Mouse (Mus musculus): ENCODE measurements around the gene Qars. TPM values are rescaled to one million over a fixed set of nuclear protein-coding genes. Genes with fewer than 3 reads are reported as not detected.
A peak's percentile ranks its signal among the peaks of the same experiment; 100 is the strongest.

Gene Qars
- polyA plus RNA-seq, 1 experiment from 2014 or later: 87.9 TPM

GRCm38 (mm10) chr9:108545986-108546385 lies 38.5 kb downstream of the Qars start:
- no peaks in the 10 kb centered on the region for H3K9me3 ChIP-seq (replicated peaks; ENCODE audit: low read length)
- H3K4me2 ChIP-seq (ENCODE audit: low read length): no peak overlapping the region
- ATAC-seq (replicated peaks; ENCODE audit: low FRiP score, low read depth): no peak
- TF ChIP-seq CTCF (IDR thresholded peaks at IDR 0.05; ENCODE audit: low read depth): no peak
- H3K27ac ChIP-seq: no peak overlapping the region
- WGBS: 93% methylated on average over 3 of the region's 3 CpGs
- no peaks in the 10 kb centered on the region for H3K4me1 ChIP-seq (replicated peaks; ENCODE audit: insufficient read depth, low read length)
- no peak for DNase-seq (ENCODE audit: low spot score)
- no peak overlapping the region for H3K4me3 ChIP-seq (replicated peaks; ENCODE audit: low read depth, low read length)
- H3K36me3 ChIP-seq (ENCODE audit: insufficient read depth, low read length): peaks cover 77% of the 10 kb centered on the region
- no peaks in the 10 kb centered on the region for H3K27me3 ChIP-seq (ENCODE audit: insufficient read depth, low read length)
- no peak overlapping the region for H3K9ac ChIP-seq (ENCODE audit: low read depth, low read length)

- ATAC-seq (replicated peaks; ENCODE audit: low FRiP score, low read depth) (no peak), DNase-seq (ENCODE audit: low spot score) (no peak)
- Histone ChIP-seq H3K27ac (no peak overlapping the region), H3K9me3 (replicated peaks; ENCODE audit: low read length) (no peaks in the 10 kb centered on the region), H3K4me1 (replicated peaks; ENCODE audit: insufficient read depth, low read length) (no peaks in the 10 kb centered on the region), H3K36me3 (ENCODE audit: insufficient read depth, low read length) (peaks cover 71% of the 10 kb centered on the region), H3K4me3 (replicated peaks; ENCODE audit: low read depth, low read length) (no peak overlapping the region), H3K27me3 (ENCODE audit: insufficient read depth, low read length) (no peaks in the 10 kb centered on the region), H3K4me2 (ENCODE audit: low read length) (no peak overlapping the region), H3K9ac (ENCODE audit: low read depth, low read length) (no peak overlapping the region)
- 83% methylated on average over 1 of the region's 1 CpGs for WGBS
- no peak for TF ChIP-seq CTCF (IDR thresholded peaks at IDR 0.05; ENCODE audit: low read depth)
These were observed 39.4 kb downstream of the Qars start for GRCm38 (mm10) chr9:108546875-108547274.

- Histone ChIP-seq H3K4me1 (replicated peaks; ENCODE audit: insufficient read depth, low read length) (0 out of 2 replicates have a peak, but pooled peaks cover 9% of the 10 kb centered on the region), H3K9me3 (replicated peaks; ENCODE audit: low read length) (no peaks in the 10 kb centered on the region), H3K4me3 (replicated peaks; ENCODE audit: low read depth, low read length) (no peak overlapping the region), H3K4me2 (ENCODE audit: low read length) (no peak overlapping the region), H3K36me3 (ENCODE audit: insufficient read depth, low read length) (peaks cover 49% of the 10 kb centered on the region), H3K27ac (no peak overlapping the region), H3K9ac (ENCODE audit: low read depth, low read length) (no peak overlapping the region), H3K27me3 (ENCODE audit: insufficient read depth, low read length) (no peaks in the 10 kb centered on the region)
- ATAC-seq (replicated peaks; ENCODE audit: low FRiP score, low read depth) (no peak), DNase-seq (ENCODE audit: low spot score) (no peak)
- 78% methylated on average over 4 of the region's 4 CpGs for WGBS
- TF ChIP-seq CTCF (IDR thresholded peaks at IDR 0.05; ENCODE audit: low read depth): no peak
These were observed 51.7 kb downstream of the Qars start for GRCm38 (mm10) chr9:108559169-108559568.

GRCm38 (mm10) chr9:108560227-108560841 lies 52.8 kb downstream of the Qars start, which contains the start of gene Impdh2:
TSS of gene Impdh2 (plus strand) at chr9:108560286.
- H3K4me2 ChIP-seq (ENCODE audit: low read length): peak within 1 kb of the TSS; percentile 69
- peak within 1 kb of the TSS; percentile 75 for H3K9ac ChIP-seq (ENCODE audit: low read depth, low read length)
- H3K4me1 ChIP-seq (replicated peaks; ENCODE audit: insufficient read depth, low read length): 0 out of 2 replicates have a peak, but pooled peaks cover 9% of the 10 kb centered on the region
- no peaks in the 10 kb centered on the region for H3K9me3 ChIP-seq (replicated peaks; ENCODE audit: low read length)
- no peak for TF ChIP-seq CTCF (IDR thresholded peaks at IDR 0.05; ENCODE audit: low read depth)
- ATAC-seq (replicated peaks; ENCODE audit: low FRiP score, low read depth) (peak; percentile 98), DNase-seq (ENCODE audit: low spot score) (peak; percentile 99)
- peak within 1 kb of the TSS; percentile 68 for H3K27ac ChIP-seq
- H3K4me3 ChIP-seq (replicated peaks; ENCODE audit: low read depth, low read length): peak within 1 kb of the TSS; percentile 49
- peaks cover 44% of the 10 kb centered on the region for H3K36me3 ChIP-seq (ENCODE audit: insufficient read depth, low read length)
- H3K27me3 ChIP-seq (ENCODE audit: insufficient read depth, low read length): no peaks in the 10 kb centered on the region
- WGBS: under 1% methylated on average over 49 of the region's 53 CpGs

- H3K36me3 ChIP-seq (ENCODE audit: insufficient read depth, low read length): peaks cover 21% of the 10 kb centered on the region
- ATAC-seq (replicated peaks; ENCODE audit: low FRiP score, low read depth): no peak
- no peak for TF ChIP-seq CTCF (IDR thresholded peaks at IDR 0.05; ENCODE audit: low read depth)
These were observed 56.2 kb downstream of the Qars start for GRCm38 (mm10) chr9:108563671-108564070.

GRCm38 (mm10) chr9:108564131-108564530 lies 56.6 kb downstream of the Qars start:
- DNase-seq (ENCODE audit: low spot score): no peak
- no peak overlapping the region for H3K9ac ChIP-seq (ENCODE audit: low read depth, low read length)
- peaks cover 17% of the 10 kb centered on the region for H3K36me3 ChIP-seq (ENCODE audit: insufficient read depth, low read length)
- H3K4me1 ChIP-seq (replicated peaks; ENCODE audit: insufficient read depth, low read length): peaks cover 23% of the 10 kb centered on the region
- no peak overlapping the region for H3K27ac ChIP-seq
- H3K9me3 ChIP-seq (replicated peaks; ENCODE audit: low read length): no peaks in the 10 kb centered on the region
- no peak for TF ChIP-seq CTCF (IDR thresholded peaks at IDR 0.05; ENCODE audit: low read depth)
- H3K27me3 ChIP-seq (ENCODE audit: insufficient read depth, low read length): no peaks in the 10 kb centered on the region
- H3K4me3 ChIP-seq (replicated peaks; ENCODE audit: low read depth, low read length): no peak overlapping the region
- no peak overlapping the region for H3K4me2 ChIP-seq (ENCODE audit: low read length)
- 82% methylated on average over 7 of the region's 7 CpGs for WGBS
- no peak for ATAC-seq (replicated peaks; ENCODE audit: low FRiP score, low read depth)

More at GRCm38 (mm10) chr9:108563671-108564070, 56.2 kb downstream of the Qars start:
- no peak overlapping the region for H3K9ac ChIP-seq (ENCODE audit: low read depth, low read length)
- H3K9me3 ChIP-seq (replicated peaks; ENCODE audit: low read length): no peaks in the 10 kb centered on the region
- H3K4me2 ChIP-seq (ENCODE audit: low read length): no peak overlapping the region
- WGBS: 95% methylated on average over 8 of the region's 8 CpGs
- no peak for DNase-seq (ENCODE audit: low spot score)
- H3K4me3 ChIP-seq (replicated peaks; ENCODE audit: low read depth, low read length): no peak overlapping the region
- H3K27me3 ChIP-seq (ENCODE audit: insufficient read depth, low read length): no peaks in the 10 kb centered on the region
- H3K4me1 ChIP-seq (replicated peaks; ENCODE audit: insufficient read depth, low read length): peaks cover 22% of the 10 kb centered on the region
- H3K27ac ChIP-seq: no peak overlapping the region

Other genes starting within 250 kb of the Qars start
- gene Dag1, start 243.7 kb upstream of the Qars start, polyA plus RNA-seq (2015; fragmentation: Nextera tagmentation; extraction: Ambion mirVana): 165 and 170 TPM in 2 replicates
- 30.1 and 34.5 TPM in 2 replicates for gene Nicn1, start 217.3 kb upstream of the Qars start, polyA plus RNA-seq (2015; fragmentation: Nextera tagmentation; extraction: Ambion mirVana)
- 50.5 and 51.2 TPM in 2 replicates for gene Amt, start 210.9 kb upstream of the Qars start, polyA plus RNA-seq (2015; fragmentation: Nextera tagmentation; extraction: Ambion mirVana)
- 448 and 489 TPM in 2 replicates for gene Rhoa, start 201.6 kb upstream of the Qars start, polyA plus RNA-seq (2015; fragmentation: Nextera tagmentation; extraction: Ambion mirVana)
- gene Tcta, start 201.5 kb upstream of the Qars start, polyA plus RNA-seq (2015; fragmentation: Nextera tagmentation; extraction: Ambion mirVana): 47.5 and 49.0 TPM in 2 replicates
- gene Gpx1, start 168.8 kb upstream of the Qars start, polyA plus RNA-seq (2015; fragmentation: Nextera tagmentation; extraction: Ambion mirVana): 1,215 and 1,273 TPM in 2 replicates
- gene Usp4, start 159.9 kb upstream of the Qars start, polyA plus RNA-seq (2015; fragmentation: Nextera tagmentation; extraction: Ambion mirVana): 64.0 and 79.9 TPM in 2 replicates
- 0.17 and 0.66 TPM in 2 replicates for gene 1700102P08Rik, start 114.9 kb upstream of the Qars start, polyA plus RNA-seq (2015; fragmentation: Nextera tagmentation; extraction: Ambion mirVana)
- gene Ccdc36, start 79.2 kb upstream of the Qars start, polyA plus RNA-seq (2015; fragmentation: Nextera tagmentation; extraction: Ambion mirVana): 0.91 and 0.96 TPM in 2 replicates
- gene BC048562, start 71.2 kb upstream of the Qars start, polyA plus RNA-seq (2015; fragmentation: Nextera tagmentation; extraction: Ambion mirVana): not detected in 2 replicates
- 49.5 and 55.3 TPM in 2 replicates for gene Ccdc71, start 47.2 kb upstream of the Qars start, polyA plus RNA-seq (2015; fragmentation: Nextera tagmentation; extraction: Ambion mirVana)
- gene Klhdc8b, start 46.1 kb upstream of the Qars start, polyA plus RNA-seq (2015; fragmentation: Nextera tagmentation; extraction: Ambion mirVana): 31.1 and 33.5 TPM in 2 replicates
- 35.6 and 38.9 TPM in 2 replicates for gene Lamb2, start 28.0 kb upstream of the Qars start, polyA plus RNA-seq (2015; fragmentation: Nextera tagmentation; extraction: Ambion mirVana)
- gene Usp19, start 17.1 kb upstream of the Qars start, polyA plus RNA-seq (2015; fragmentation: Nextera tagmentation; extraction: Ambion mirVana): 43.8 and 47.4 TPM in 2 replicates
- gene Qrich1, start 9.1 kb downstream of the Qars start, polyA plus RNA-seq (2015; fragmentation: Nextera tagmentation; extraction: Ambion mirVana): 87.2 and 87.9 TPM in 2 replicates
- gene Impdh2, start 52.6 kb downstream of the Qars start, polyA plus RNA-seq (2015; fragmentation: Nextera tagmentation; extraction: Ambion mirVana): 118 and 132 TPM in 2 replicates
- 67.7 and 69.2 TPM in 2 replicates for gene Ndufaf3, start 59.7 kb downstream of the Qars start, polyA plus RNA-seq (2015; fragmentation: Nextera tagmentation; extraction: Ambion mirVana)
- 102 and 114 TPM in 2 replicates for gene Dalrd3, start 62.2 kb downstream of the Qars start, polyA plus RNA-seq (2015; fragmentation: Nextera tagmentation; extraction: Ambion mirVana)
- gene Wdr6, start 71.0 kb downstream of the Qars start, polyA plus RNA-seq (2015; fragmentation: Nextera tagmentation; extraction: Ambion mirVana): 67.6 and 75.9 TPM in 2 replicates
- 8.3 and 8.6 TPM in 2 replicates for gene P4htm, start 90.0 kb downstream of the Qars start, polyA plus RNA-seq (2015; fragmentation: Nextera tagmentation; extraction: Ambion mirVana)
- 36.6 and 37.9 TPM in 2 replicates for gene Arih2, start 141.7 kb downstream of the Qars start, polyA plus RNA-seq (2015; fragmentation: Nextera tagmentation; extraction: Ambion mirVana)
- gene Slc25a20, start 154.4 kb downstream of the Qars start, polyA plus RNA-seq (2015; fragmentation: Nextera tagmentation; extraction: Ambion mirVana): 73.6 and 88.3 TPM in 2 replicates
- gene Prkar2a, start 181.6 kb downstream of the Qars start, polyA plus RNA-seq (2015; fragmentation: Nextera tagmentation; extraction: Ambion mirVana): 18.0 and 18.6 TPM in 2 replicates

Data from kidney, postnatal 0 days (tissue).